Mouse (Mus musculus) neural tube, embryonic 12.5 days (tissue): ENCODE results near the gene Gm13691. TPM values are rescaled to one million over a fixed set of nuclear protein-coding genes. Genes with fewer than 3 reads are reported as not detected.

Source experiments
- ATAC-seq: fragments of 200-750 bp; cut with Nextera tagmentation; 2 replicates; pipeline ENCODE4 v1.8.0; 2017; ENCODE audit warnings: low read depth, mild to moderate bottlenecking, moderate TSS enrichment, moderate library complexity; ENCODE audit not compliant: low FRiP score
- H3K27ac ChIP-seq: fragments of 300-500 bp; sonication (generic); 2 replicates; pipeline ENCODE4 v1.5.1; 2016
- H3K27me3 ChIP-seq: fragments of 300-500 bp; sonication (generic); replicated peaks from 2 replicates; pipeline ENCODE4 v1.6.1; 2016; ENCODE audit warnings: mild to moderate bottlenecking
- H3K36me3 ChIP-seq: fragments of 300-500 bp; sonication (generic); 2 replicates; pipeline ENCODE4 v1.6.1; 2016; ENCODE audit warnings: mild to moderate bottlenecking
- H3K4me1 ChIP-seq: fragments of 300-500 bp; sonication (generic); 2 replicates; pipeline ENCODE4 v1.6.1; 2016
- H3K4me2 ChIP-seq: fragments of 300-500 bp; sonication (generic); replicated peaks from 2 replicates; pipeline ENCODE4 v1.6.1; 2016; ENCODE audit warnings: mild to moderate bottlenecking
- H3K4me3 ChIP-seq: fragments of 300-500 bp; sonication (generic); 2 replicates; pipeline ENCODE4 v1.5.1; 2016
- H3K9ac ChIP-seq: fragments of 300-500 bp; sonication (generic); 2 replicates; pipeline ENCODE4 v1.6.1; 2016; ENCODE audit warnings: mild to moderate bottlenecking
- H3K9me3 ChIP-seq: fragments of 300-500 bp; sonication (generic); 2 replicates; pipeline ENCODE4 v1.6.1; 2016; ENCODE audit warnings: mild to moderate bottlenecking
- WGBS: fragments of 180-500 bp; shearing (Covaris S2); methylation state at CpG from one replicate; pipeline ENCODE4 v1.1.7; 2016; 5-methylcytosine and 5-hydroxymethylcytosine counted together
- polyA plus RNA-seq: library from polyadenylated mRNA; unstranded; fragments of >200 nt; fragmentation: Nextera tagmentation; extraction: Ambion mirVana; gene quantifications from 2 replicates; pipeline ENCODE4 v1.2.1, GENCODE M21; 2016

Gene Gm13691
- polyA plus RNA-seq, 1 experiment from 2014 or later: not detected

DNA sequence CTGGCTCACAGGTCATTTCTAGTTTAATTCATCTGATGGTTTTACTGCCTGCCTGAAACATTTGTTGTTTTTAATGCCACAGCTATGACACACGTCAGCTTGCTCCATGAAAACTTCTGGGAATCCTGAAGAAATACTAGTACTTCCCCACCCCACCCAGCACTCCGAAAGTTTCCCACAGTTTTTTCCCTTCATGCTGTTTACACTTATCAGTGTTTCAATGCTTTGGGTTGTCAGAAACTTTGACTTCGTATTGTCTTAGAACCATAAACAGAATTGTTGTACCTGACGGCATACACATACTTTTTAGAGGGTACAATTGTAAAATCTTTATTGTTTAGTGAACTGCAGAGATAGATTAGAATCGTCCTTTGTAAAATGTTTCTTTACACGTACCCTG, 48.9 kb downstream of the Gm13691 start:
- no peaks in the 10 kb centered on the region for H3K27me3 ChIP-seq
- no peak overlapping the region for H3K4me2 ChIP-seq
- H3K27ac ChIP-seq: no peak overlapping the region
- 65% methylated on average over 6 of the region's 6 CpGs for WGBS
- H3K4me3 ChIP-seq: no peak overlapping the region
- H3K36me3 ChIP-seq: no peaks in the 10 kb centered on the region
- H3K9ac ChIP-seq: no peak overlapping the region
- no peak for ATAC-seq
- H3K4me1 ChIP-seq: no peaks in the 10 kb centered on the region
- H3K9me3 ChIP-seq: no peaks in the 10 kb centered on the region

Other genes with a start within 250 kb of the Gm13691 start
- gene Fam171b, start 177.9 kb upstream of the Gm13691 start, polyA plus RNA-seq: 72.6 and 84.1 TPM in 2 replicates
- not detected in 2 replicates for gene Zswim2, start 49.3 kb upstream of the Gm13691 start, polyA plus RNA-seq
- gene Gm13698, start 34.9 kb upstream of the Gm13691 start, polyA plus RNA-seq: not detected in 2 replicates
- gene Gm13693, start 29.1 kb upstream of the Gm13691 start, polyA plus RNA-seq: not detected in 2 replicates
- gene Gm13695, start 23.2 kb upstream of the Gm13691 start, polyA plus RNA-seq: not detected in 2 replicates
- gene Gm13696, start 17.4 kb upstream of the Gm13691 start, polyA plus RNA-seq: not detected in 2 replicates
- not detected in 2 replicates for gene Gm13694, start 11.6 kb upstream of the Gm13691 start, polyA plus RNA-seq
- gene Gm13697, start 5.8 kb upstream of the Gm13691 start, polyA plus RNA-seq: not detected in 2 replicates